16 mouse cellular contexts compared by ENCODE assay signal in genomic region chr5:89040814-89041213, GRCm38 (mm10).
A peak's percentile ranks its signal among the peaks of the same experiment; 100 is the strongest.
DNase-seq lines count a peak whose midpoint lies in the region; ATAC-seq and TF ChIP-seq lines count a peak whose summit lies in the region.
"Had no signal": no experiment of that assay in that cellular context is flagged by ENCODE, and none has a peak within 500 bp of the region (broad histone marks: within the 10 kb centered on the region; RNA-seq: fewer than 3 reads in every experiment).

No protein-coding gene starts in this region.

- H3K36me3 ChIP-seq in heart, embryonic 12.5 days: no peaks in the 10 kb centered on the region
- no peaks in the 10 kb centered on the region for H3K36me3 ChIP-seq in kidney, postnatal 0 days (ENCODE audit: insufficient read depth, low read length)
- H3K36me3 ChIP-seq: embryonic facial prominence, embryonic 13.5 days; G1E had no signal

- DNase-seq in heart, adult 8-10 months (ENCODE audit: low spot score): no peak
- DNase-seq in kidney, postnatal 0 days (ENCODE audit: low spot score): peak; percentile 39
- no peak for DNase-seq in kidney, adult 18-20 months
- DNase-seq in adrenal gland, postnatal 25 days: peak; percentile 28
- peak; percentile 42 for DNase-seq in brain, embryonic 14.5 days (ENCODE audit: low read depth)
- DNase-seq in thymus, postnatal 4 days: no peak
- DNase-seq: cerebellum, adult 11-12 months; gastrocnemius, postnatal 36 days; kidney, adult 2 months; lung, postnatal 4 days; right cerebral cortex, postnatal 25 days had no signal

- no peak overlapping the region for H3K9ac ChIP-seq in heart, embryonic 12.5 days
- no peak overlapping the region for H3K9ac ChIP-seq in kidney, postnatal 0 days (ENCODE audit: low read depth, low read length)
- H3K9ac ChIP-seq: embryonic facial prominence, embryonic 13.5 days had no signal

- no peaks in the 10 kb centered on the region for H3K27me3 ChIP-seq in heart, embryonic 12.5 days (replicated peaks)
- H3K27me3 ChIP-seq in kidney, postnatal 0 days (ENCODE audit: insufficient read depth, low read length): no peaks in the 10 kb centered on the region
- H3K27me3 ChIP-seq: embryonic facial prominence, embryonic 13.5 days had no signal

- peaks cover 50% of the 10 kb centered on the region for H3K4me1 ChIP-seq in heart, embryonic 12.5 days (replicated peaks)
- H3K4me1 ChIP-seq in kidney, postnatal 0 days (replicated peaks; ENCODE audit: insufficient read depth, low read length): no peaks in the 10 kb centered on the region; the same call in 1 of the 2 replicates

- 44% methylated on average over 3 of the region's 3 CpGs for WGBS in heart, embryonic 12.5 days
- 25% methylated on average over 3 of the region's 3 CpGs for WGBS in kidney, postnatal 0 days

- no peak for TF ChIP-seq CTCF in kidney, postnatal 0 days (IDR thresholded peaks at IDR 0.05; ENCODE audit: low read depth)
- no peak for TF ChIP-seq CTCF in brain, embryonic 14.5 days (IDR thresholded peaks at IDR 0.05; ENCODE audit: borderline replicate concordance, extremely low read depth, insufficient read depth, insufficient read length)

- H3K27ac ChIP-seq in heart, embryonic 12.5 days (ENCODE audit: poor library complexity, severe bottlenecking): peak overlapping the region; percentile 37; the same call in 1 of the 2 replicates
- H3K27ac ChIP-seq in kidney, postnatal 0 days: 0 out of 2 replicates have a peak overlapping the region, but pooled peaks have one; percentile 13
- H3K27ac ChIP-seq: embryonic facial prominence, embryonic 13.5 days had no signal

- no peak overlapping the region for H3K4me2 ChIP-seq in heart, embryonic 12.5 days
- no peak overlapping the region for H3K4me2 ChIP-seq in kidney, postnatal 0 days (ENCODE audit: low read length)
- H3K4me2 ChIP-seq: embryonic facial prominence, embryonic 13.5 days; midbrain, embryonic 11.5 days had no signal

- no peak for TF ChIP-seq POLR2A in brain, embryonic 14.5 days (IDR thresholded peaks at IDR 0.05; ENCODE audit: borderline replicate concordance, extremely low read depth, insufficient read depth, insufficient read length, poor library complexity, severe bottlenecking)

- no peak for ATAC-seq in heart, embryonic 12.5 days (ENCODE audit: insufficient number of reproducible peaks, low FRiP score)
- no peak for ATAC-seq in kidney, postnatal 0 days (replicated peaks; ENCODE audit: low FRiP score, low read depth)
- ATAC-seq: hindbrain, embryonic 16.5 days had no signal

- no peaks in the 10 kb centered on the region for H3K9me3 ChIP-seq in heart, embryonic 12.5 days (replicated peaks)
- no peaks in the 10 kb centered on the region for H3K9me3 ChIP-seq in kidney, postnatal 0 days (replicated peaks; ENCODE audit: low read length)
- H3K9me3 ChIP-seq: embryonic facial prominence, embryonic 13.5 days had no signal

- H3K4me3 ChIP-seq in heart, embryonic 12.5 days: no peak overlapping the region
- no peak overlapping the region for H3K4me3 ChIP-seq in kidney, postnatal 0 days (replicated peaks; ENCODE audit: low read depth, low read length)
- H3K4me3 ChIP-seq: embryonic facial prominence, embryonic 13.5 days had no signal

Comparison
In these comparisons a context has a peak if more than half of its experiments do, and no peak if none do; other contexts are left out.
1. DNase-seq: peak in kidney, postnatal 0 days (single experiment), adrenal gland, postnatal 25 days (single experiment) and brain, embryonic 14.5 days (single experiment); none in heart, adult 8-10 months (single experiment), kidney, adult 18-20 months (single experiment) and thymus, postnatal 4 days (single experiment).